In genomic region chr4:89876131-89876530, GRCm38 (mm10) we compare ENCODE assay signal across 7 mouse cellular contexts.
DNase-seq lines count a peak whose midpoint lies in the region; ATAC-seq and TF ChIP-seq lines count a peak whose summit lies in the region.
"Not testable (repeated sequence)": the region's sequence is repeated elsewhere in the genome, so short reads cannot be mapped to it uniquely, and the experiment has no call there.

No protein-coding gene starts in this region.

- ATAC-seq in forebrain, embryonic 12.5 days (ENCODE audit: low FRiP score), result peak; percentile 61; the same call in 1 of the 2 replicates
- not testable (repeated sequence) for ATAC-seq in heart, embryonic 13.5 days (ENCODE audit: extremely low read depth, insufficient number of reproducible peaks, low FRiP score, low TSS enrichment); hindbrain, embryonic 15.5 days (ENCODE audit: low FRiP score, low read depth); kidney, postnatal 0 days (replicated peaks; ENCODE audit: low FRiP score, low read depth); liver, embryonic 13.5 days (ENCODE audit: low read depth); neural tube, embryonic 14.5 days (ENCODE audit: low read depth)
- ATAC-seq in midbrain, embryonic 11.5 days (ENCODE audit: low FRiP score), result peak; percentile 70

- H3K4me3 ChIP-seq in forebrain, embryonic 12.5 days (replicated peaks), result peak overlapping the region; percentile 34
- H3K4me3 ChIP-seq in heart, embryonic 13.5 days, result peak overlapping the region; percentile 48
- peak overlapping the region; percentile 38 for H3K4me3 ChIP-seq in hindbrain, embryonic 15.5 days
- peak overlapping the region; percentile 17; the same call in 1 of the 2 replicates for H3K4me3 ChIP-seq in kidney, postnatal 0 days (replicated peaks; ENCODE audit: low read depth, low read length)
- 0 out of 2 replicates have a peak overlapping the region, but pooled peaks have one; percentile 21 for H3K4me3 ChIP-seq in liver, embryonic 13.5 days (replicated peaks)
- H3K4me3 ChIP-seq in midbrain, embryonic 11.5 days (ENCODE audit: low read depth, low read length), result peak overlapping the region; percentile 29
- peak overlapping the region; percentile 31 for H3K4me3 ChIP-seq in neural tube, embryonic 14.5 days (ENCODE audit: low read depth, low read length)

- not testable (repeated sequence) for TF ChIP-seq CTCF in kidney, postnatal 0 days (IDR thresholded peaks at IDR 0.05; ENCODE audit: low read depth)

- not testable (repeated sequence) for H3K4me1 ChIP-seq in forebrain, embryonic 12.5 days; heart, embryonic 13.5 days; hindbrain, embryonic 15.5 days (replicated peaks); kidney, postnatal 0 days (replicated peaks; ENCODE audit: insufficient read depth, low read length); liver, embryonic 13.5 days (replicated peaks); midbrain, embryonic 11.5 days (ENCODE audit: control insufficient read depth, insufficient read depth, low read length); neural tube, embryonic 14.5 days (ENCODE audit: control insufficient read depth, insufficient read depth, low read length)

- not testable (repeated sequence) for H3K9me3 ChIP-seq in forebrain, embryonic 12.5 days; heart, embryonic 13.5 days; hindbrain, embryonic 15.5 days; kidney, postnatal 0 days (replicated peaks; ENCODE audit: low read length); liver, embryonic 13.5 days (replicated peaks); midbrain, embryonic 11.5 days (ENCODE audit: control insufficient read depth, low read length); neural tube, embryonic 14.5 days (ENCODE audit: control insufficient read depth, low read length)

- WGBS in forebrain, embryonic 12.5 days, result 24% methylated on average over 10 of the region's 14 CpGs
- 11% methylated on average over 8 of the region's 14 CpGs for WGBS in heart, embryonic 13.5 days
- WGBS in hindbrain, embryonic 15.5 days, result 33% methylated on average over 11 of the region's 14 CpGs
- WGBS in kidney, postnatal 0 days, result 14% methylated on average over 7 of the region's 14 CpGs
- WGBS in liver, embryonic 13.5 days (ENCODE audit: insufficient replicate concordance), result 13% methylated on average over 8 of the region's 14 CpGs
- WGBS in midbrain, embryonic 11.5 days, result 20% methylated on average over 5 of the region's 14 CpGs
- WGBS in neural tube, embryonic 14.5 days, result 22% methylated on average over 7 of the region's 14 CpGs

- not testable (repeated sequence) for H3K27me3 ChIP-seq in forebrain, embryonic 12.5 days; heart, embryonic 13.5 days (replicated peaks); hindbrain, embryonic 15.5 days; kidney, postnatal 0 days (ENCODE audit: insufficient read depth, low read length); liver, embryonic 13.5 days; midbrain, embryonic 11.5 days (ENCODE audit: control insufficient read depth, insufficient read depth, low read length); neural tube, embryonic 14.5 days (ENCODE audit: control insufficient read depth, insufficient read depth, low read length)

- not testable (repeated sequence) for DNase-seq in kidney, postnatal 0 days (ENCODE audit: low spot score); liver, embryonic 13.5 days; midbrain, embryonic 11.5 days (ENCODE audit: low spot score, missing footprints)

- peak overlapping the region; percentile 48 for H3K4me2 ChIP-seq in forebrain, embryonic 12.5 days
- peak overlapping the region; percentile 68 for H3K4me2 ChIP-seq in heart, embryonic 13.5 days
- peak overlapping the region; percentile 59 for H3K4me2 ChIP-seq in hindbrain, embryonic 15.5 days
- H3K4me2 ChIP-seq in kidney, postnatal 0 days (ENCODE audit: low read length), result peak overlapping the region; percentile 51
- peak overlapping the region; percentile 30 for H3K4me2 ChIP-seq in liver, embryonic 13.5 days
- H3K4me2 ChIP-seq in midbrain, embryonic 11.5 days, result peak overlapping the region; percentile 46
- peak overlapping the region; percentile 41 for H3K4me2 ChIP-seq in neural tube, embryonic 14.5 days (ENCODE audit: low read depth, low read length)

- not testable (repeated sequence) for H3K9ac ChIP-seq in forebrain, embryonic 12.5 days; hindbrain, embryonic 15.5 days; kidney, postnatal 0 days (ENCODE audit: low read depth, low read length); liver, embryonic 13.5 days; neural tube, embryonic 14.5 days (replicated peaks; ENCODE audit: low read depth, low read length)
- peak overlapping the region; percentile 67 for H3K9ac ChIP-seq in heart, embryonic 13.5 days
- H3K9ac ChIP-seq in midbrain, embryonic 11.5 days (ENCODE audit: low read length), result peak overlapping the region; percentile 33

- H3K36me3 ChIP-seq in forebrain, embryonic 12.5 days (replicated peaks); heart, embryonic 13.5 days; hindbrain, embryonic 15.5 days; kidney, postnatal 0 days (ENCODE audit: insufficient read depth, low read length); liver, embryonic 13.5 days; midbrain, embryonic 11.5 days (ENCODE audit: control insufficient read depth, insufficient read depth, low read length); neural tube, embryonic 14.5 days (ENCODE audit: control insufficient read depth, insufficient read depth, low read length): not testable (repeated sequence)

- H3K27ac ChIP-seq in forebrain, embryonic 12.5 days; heart, embryonic 13.5 days (replicated peaks); hindbrain, embryonic 15.5 days (replicated peaks); kidney, postnatal 0 days; liver, embryonic 13.5 days; midbrain, embryonic 11.5 days (ENCODE audit: low read depth, low read length); neural tube, embryonic 14.5 days (ENCODE audit: low read depth, low read length): not testable (repeated sequence)
